Mouse (Mus musculus): ENCODE measurements around the gene Fgfr2.

DNA sequence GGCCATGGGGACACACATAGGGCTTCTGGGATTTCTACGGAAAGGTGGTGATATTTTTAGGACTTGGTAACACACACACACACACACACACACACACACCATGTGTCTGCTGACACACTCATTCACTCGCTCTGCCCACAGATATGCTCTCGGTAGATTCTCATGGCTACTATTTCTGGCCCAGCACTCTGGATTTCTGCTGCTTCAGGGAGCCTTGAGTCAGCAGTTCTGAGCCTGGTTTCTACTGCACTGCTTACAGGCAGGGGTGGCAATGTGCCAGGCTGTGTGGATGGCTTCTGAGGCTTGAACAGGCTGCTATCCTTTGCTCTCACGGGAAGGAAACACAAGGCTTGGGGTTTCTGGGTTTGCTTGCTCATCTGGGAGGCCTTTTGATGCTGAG lies 2441.4 kb downstream of the Fgfr2 start:
- no peak for TF ChIP-seq ZNF384 (IDR thresholded peaks at IDR 0.05; ENCODE audit: low read depth, low read length)
- TF ChIP-seq ZC3H11A (IDR thresholded peaks at IDR 0.05; ENCODE audit: borderline replicate concordance, low read depth, low read length): no peak
